Mouse (Mus musculus): ENCODE measurements at regions not wholly inside any gene's neighbourhood (a gene's known extent, or its start where the extent isn't known, plus 50 kb on each side); places are given as distances from the start of the nearest gene placed in this dataset.
A peak's percentile ranks its signal among the peaks of the same experiment; 100 is the strongest.

GRCm38 (mm10) chr1:57032407-57032806, 54.0 kb upstream of the Satb2 start:
- no peaks in the 10 kb centered on the region for H3K4me1 ChIP-seq
- 86% methylated on average over 2 of the region's 2 CpGs for WGBS
- H3K9ac ChIP-seq = no peak overlapping the region
- no peak for ATAC-seq (replicated peaks)
- H3K4me2 ChIP-seq = no peak overlapping the region
- no peaks in the 10 kb centered on the region for H3K27me3 ChIP-seq (replicated peaks)
- no peak overlapping the region for H3K4me3 ChIP-seq
- no peaks in the 10 kb centered on the region for H3K9me3 ChIP-seq
- H3K27ac ChIP-seq = no peak overlapping the region
- H3K36me3 ChIP-seq (replicated peaks) = no peaks in the 10 kb centered on the region

- Histone ChIP-seq H3K9ac (no peak overlapping the region), H3K27me3 (replicated peaks) (no peaks in the 10 kb centered on the region), H3K4me1 (no peaks in the 10 kb centered on the region), H3K4me2 (no peak overlapping the region), H3K27ac (no peak overlapping the region), H3K36me3 (replicated peaks) (no peaks in the 10 kb centered on the region), H3K9me3 (no peaks in the 10 kb centered on the region), H3K4me3 (no peak overlapping the region)
- ATAC-seq (replicated peaks) = no peak
- 91% methylated on average over 2 of the region's 2 CpGs for WGBS
Measured at GRCm38 (mm10) chr1:57033244-57033643, 54.8 kb upstream of the Satb2 start.

- WGBS = 87% methylated on average over 6 of the region's 6 CpGs
- Histone ChIP-seq H3K27ac (no peak overlapping the region), H3K4me2 (no peak overlapping the region), H3K4me3 (no peak overlapping the region), H3K27me3 (replicated peaks) (no peaks in the 10 kb centered on the region), H3K9me3 (no peaks in the 10 kb centered on the region), H3K9ac (no peak overlapping the region), H3K4me1 (no peaks in the 10 kb centered on the region), H3K36me3 (replicated peaks) (no peaks in the 10 kb centered on the region)
- ATAC-seq (replicated peaks) = no peak
Measured at GRCm38 (mm10) chr1:57034411-57034810, 56.0 kb upstream of the Satb2 start.

- Histone ChIP-seq H3K9me3 (no peaks in the 10 kb centered on the region), H3K4me2 (no peak overlapping the region), H3K4me1 (no peaks in the 10 kb centered on the region), H3K27me3 (replicated peaks) (no peaks in the 10 kb centered on the region), H3K27ac (no peak overlapping the region), H3K9ac (no peak overlapping the region), H3K4me3 (no peak overlapping the region), H3K36me3 (replicated peaks) (no peaks in the 10 kb centered on the region)
- ATAC-seq (replicated peaks) = no peak
- 83% methylated on average over 3 of the region's 3 CpGs for WGBS
Measured at GRCm38 (mm10) chr1:57036382-57036781, 57.9 kb upstream of the Satb2 start.

GRCm38 (mm10) chr1:57040201-57040600, 61.8 kb upstream of the Satb2 start:
- H3K36me3 ChIP-seq (replicated peaks) = no peaks in the 10 kb centered on the region
- no peak overlapping the region for H3K4me3 ChIP-seq
- H3K9me3 ChIP-seq = no peaks in the 10 kb centered on the region
- H3K4me2 ChIP-seq = no peak overlapping the region
- H3K27ac ChIP-seq = no peak overlapping the region
- H3K27me3 ChIP-seq (replicated peaks) = no peaks in the 10 kb centered on the region
- no peaks in the 10 kb centered on the region for H3K4me1 ChIP-seq
- H3K9ac ChIP-seq = no peak overlapping the region
- no peak for ATAC-seq (replicated peaks)
- 64% methylated on average over 8 of the region's 8 CpGs for WGBS

DNA sequence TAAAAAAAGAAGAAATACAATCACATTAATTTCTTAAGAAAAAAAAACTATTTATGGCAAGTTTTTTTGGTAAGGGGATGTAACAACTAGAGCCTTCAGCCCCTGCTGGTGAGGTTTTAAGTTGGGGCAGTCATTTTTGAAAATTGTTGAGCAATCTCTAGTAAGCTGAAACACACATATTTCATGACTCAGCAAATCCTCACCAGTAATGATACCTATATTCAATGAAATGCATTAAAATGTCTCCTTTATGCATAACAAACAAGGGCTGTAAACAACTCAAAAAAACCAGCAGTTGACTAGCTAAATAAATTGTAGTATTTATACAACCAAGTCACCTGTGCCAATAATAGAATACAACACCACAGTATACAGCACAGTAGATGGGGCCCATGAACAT, 63.1 kb upstream of the Satb2 start:
- Histone ChIP-seq H3K36me3 (replicated peaks) (no peaks in the 10 kb centered on the region), H3K4me3 (no peak overlapping the region), H3K9me3 (no peaks in the 10 kb centered on the region), H3K27me3 (replicated peaks) (no peaks in the 10 kb centered on the region), H3K27ac (no peak overlapping the region), H3K4me2 (no peak overlapping the region), H3K9ac (no peak overlapping the region), H3K4me1 (no peaks in the 10 kb centered on the region)
- ATAC-seq (replicated peaks) = no peak

DNA sequence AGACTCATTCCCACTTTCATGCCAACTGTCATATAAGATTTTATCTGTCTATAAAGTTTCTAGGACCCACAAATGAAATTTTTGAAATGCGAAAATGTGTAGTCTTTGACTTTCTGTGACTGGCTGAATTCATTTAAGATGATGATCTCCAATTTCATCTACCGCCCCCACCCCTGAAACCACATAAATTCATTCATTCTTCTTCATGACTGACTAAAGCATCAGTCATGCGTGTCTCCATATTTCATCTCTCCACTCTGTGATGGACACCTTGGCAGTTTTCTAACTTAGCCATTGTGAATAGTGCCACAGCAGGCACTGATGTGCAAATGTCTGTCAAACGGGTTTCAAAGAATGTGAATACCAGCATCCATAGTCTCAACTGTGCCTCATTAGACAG, 75.4 kb upstream of the Satb2 start:
- H3K27ac ChIP-seq = no peak overlapping the region
- H3K9me3 ChIP-seq = no peaks in the 10 kb centered on the region
- H3K9ac ChIP-seq = no peak overlapping the region
- 79% methylated on average over 4 of the region's 4 CpGs for WGBS
- no peaks in the 10 kb centered on the region for H3K4me1 ChIP-seq
- H3K4me2 ChIP-seq = no peak overlapping the region
- H3K4me3 ChIP-seq = no peak overlapping the region
- H3K27me3 ChIP-seq (replicated peaks) = peaks cover 25% of the 10 kb centered on the region
- no peaks in the 10 kb centered on the region for H3K36me3 ChIP-seq (replicated peaks)
- no peak for ATAC-seq (replicated peaks)

DNA sequence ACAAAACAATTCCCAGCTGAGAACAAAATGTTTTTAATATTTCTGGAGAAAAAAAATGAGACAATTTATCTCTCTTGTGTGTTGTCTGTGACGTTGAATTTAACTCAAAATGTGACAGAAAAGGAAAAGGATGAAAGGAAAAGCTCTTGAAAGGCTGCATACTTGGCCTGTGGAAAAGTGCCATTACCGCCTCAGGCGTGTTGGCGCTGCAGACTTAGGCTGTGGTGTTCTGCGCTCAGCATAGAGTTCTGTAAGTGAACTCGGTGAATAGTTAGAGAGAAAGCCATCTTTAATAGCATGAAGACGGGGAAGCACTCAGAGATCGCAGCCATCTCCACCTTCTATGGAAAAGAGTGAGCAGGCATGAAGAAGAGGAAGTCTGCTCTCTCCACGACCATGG, 77.5 kb upstream of the Satb2 start:
- Histone ChIP-seq H3K9me3 (no peaks in the 10 kb centered on the region), H3K4me1 (peaks cover 4% of the 10 kb centered on the region; the same call in 1 of the 2 replicates), H3K36me3 (replicated peaks) (no peaks in the 10 kb centered on the region), H3K27ac (no peak overlapping the region), H3K4me2 (no peak overlapping the region), H3K4me3 (no peak overlapping the region), H3K9ac (no peak overlapping the region), H3K27me3 (replicated peaks) (peaks cover 25% of the 10 kb centered on the region)
- WGBS = 87% methylated on average over 9 of the region's 9 CpGs
- ATAC-seq (replicated peaks) = no peak

DNA sequence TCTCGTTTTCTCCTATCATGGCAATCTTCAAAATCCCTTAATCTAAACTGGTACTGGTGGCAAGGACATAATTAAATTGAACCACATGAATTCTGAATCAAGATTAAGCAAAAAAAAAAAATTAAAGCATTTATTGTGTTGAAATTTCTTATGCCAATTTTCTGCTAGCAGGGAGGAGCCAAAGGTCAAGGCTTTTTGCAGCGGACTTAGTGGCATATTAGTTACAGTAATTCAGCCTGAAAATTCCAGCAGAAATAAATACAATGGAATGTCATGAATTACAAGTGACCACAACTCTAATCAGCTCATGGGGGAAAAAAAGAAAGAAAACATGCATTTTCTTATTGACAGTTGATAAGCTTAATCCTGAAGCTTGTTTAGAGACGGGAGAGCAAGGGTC, 80.8 kb upstream of the Satb2 start:
- Histone ChIP-seq H3K4me3 (no peak overlapping the region), H3K9ac (no peak overlapping the region), H3K9me3 (no peaks in the 10 kb centered on the region), H3K4me1 (peaks cover 4% of the 10 kb centered on the region; the same call in 1 of the 2 replicates), H3K27ac (no peak overlapping the region), H3K4me2 (no peak overlapping the region), H3K36me3 (replicated peaks) (no peaks in the 10 kb centered on the region), H3K27me3 (replicated peaks) (peaks cover 31% of the 10 kb centered on the region)
- WGBS = 19% methylated on average over 3 of the region's 3 CpGs
- no peak for ATAC-seq (replicated peaks)

GRCm38 (mm10) chr1:57075221-57075620, 96.8 kb upstream of the Satb2 start:
- ATAC-seq (replicated peaks) = no peak
- Histone ChIP-seq H3K36me3 (replicated peaks) (no peaks in the 10 kb centered on the region), H3K27me3 (replicated peaks) (no peaks in the 10 kb centered on the region; the same call in 1 of the 2 replicates), H3K9me3 (no peaks in the 10 kb centered on the region), H3K9ac (no peak overlapping the region), H3K27ac (no peak overlapping the region), H3K4me3 (no peak overlapping the region), H3K4me1 (no peaks in the 10 kb centered on the region), H3K4me2 (no peak overlapping the region)
- 84% methylated on average over 3 of the region's 3 CpGs for WGBS

DNA sequence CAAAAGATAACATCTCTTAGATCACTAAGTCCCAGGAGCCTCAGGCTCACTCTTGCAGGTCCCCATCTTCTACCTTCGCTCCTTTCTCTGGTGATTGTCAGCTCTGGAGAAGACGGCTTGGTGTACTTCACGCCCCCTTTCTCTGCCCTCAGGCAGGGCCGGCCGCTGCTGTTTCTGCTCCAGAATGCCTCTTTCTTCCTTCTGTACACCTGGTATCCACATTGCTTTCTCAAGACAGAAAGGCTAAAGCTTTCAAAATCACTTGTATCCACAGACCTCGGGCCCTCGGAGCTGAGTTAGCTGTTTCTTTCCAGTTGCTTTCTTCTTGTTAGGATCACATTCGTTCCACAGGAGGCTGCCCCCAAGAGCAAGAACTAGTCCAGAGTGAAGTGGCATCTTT, 98.2 kb upstream of the Satb2 start:
- Histone ChIP-seq H3K27ac (no peak overlapping the region), H3K4me2 (no peak overlapping the region), H3K27me3 (replicated peaks) (peaks cover 2% of the 10 kb centered on the region), H3K36me3 (replicated peaks) (no peaks in the 10 kb centered on the region), H3K4me1 (no peaks in the 10 kb centered on the region), H3K9me3 (no peaks in the 10 kb centered on the region), H3K9ac (no peak overlapping the region), H3K4me3 (no peak overlapping the region)
- ATAC-seq (replicated peaks) = no peak
- WGBS = 62% methylated on average over 8 of the region's 8 CpGs

DNA sequence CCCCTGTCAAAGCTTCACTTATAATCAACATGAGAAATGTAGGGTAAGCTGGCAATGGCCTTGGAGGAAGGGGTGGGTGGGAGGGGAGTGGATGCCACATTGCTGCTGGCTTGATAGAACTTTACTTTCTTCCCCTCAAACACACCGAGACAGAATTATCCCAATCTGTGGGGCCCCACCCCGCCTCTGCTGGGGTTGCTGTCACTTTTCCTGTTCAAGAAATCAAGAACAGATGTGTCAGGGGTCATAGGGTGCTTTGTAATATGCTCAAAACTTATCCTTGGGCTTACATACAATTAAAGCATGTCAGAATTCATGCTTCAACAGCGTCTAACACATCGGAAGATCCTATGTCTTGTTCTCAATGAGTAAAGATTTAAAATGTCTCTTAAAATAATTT, 101.9 kb upstream of the Satb2 start:
- no peak for ATAC-seq (replicated peaks)
- Histone ChIP-seq H3K27me3 (replicated peaks) (peaks cover 4% of the 10 kb centered on the region), H3K4me2 (no peak overlapping the region), H3K27ac (no peak overlapping the region), H3K4me1 (peaks cover 11% of the 10 kb centered on the region), H3K9me3 (no peaks in the 10 kb centered on the region), H3K9ac (no peak overlapping the region), H3K4me3 (no peak overlapping the region), H3K36me3 (replicated peaks) (no peaks in the 10 kb centered on the region)
- WGBS = 75% methylated on average over 4 of the region's 4 CpGs

GRCm38 (mm10) chr1:57083134-57083533, 104.7 kb upstream of the Satb2 start:
- no peak overlapping the region for H3K27ac ChIP-seq
- peak overlapping the region; percentile 20 for H3K4me3 ChIP-seq
- peak; percentile 82 for ATAC-seq (replicated peaks)
- peak overlapping the region; percentile 34 for H3K4me2 ChIP-seq
- peaks cover 11% of the 10 kb centered on the region for H3K4me1 ChIP-seq
- peaks cover 4% of the 10 kb centered on the region; the same call in 1 of the 2 replicates for H3K27me3 ChIP-seq (replicated peaks)
- WGBS = 19% methylated on average over 17 of the region's 17 CpGs
- H3K9ac ChIP-seq = no peak overlapping the region
- H3K9me3 ChIP-seq = no peaks in the 10 kb centered on the region
- H3K36me3 ChIP-seq (replicated peaks) = no peaks in the 10 kb centered on the region

Measured in midbrain, embryonic 15.5 days (tissue).